Mouse (Mus musculus) hindlimb bud, embryonic 11.5 days (tissue): ENCODE data around the gene Fxr2.
"Not testable (repeated sequence)": the region's sequence is repeated elsewhere in the genome, so short reads cannot be mapped to it uniquely, and the experiment has no call there.

Source experiments
- DNase-seq: peaks from one replicate; pipeline ENCODE4 v3.0.0-alpha.2; 2012; ENCODE audit warnings: low read depth, low spot score; ENCODE audit errors: extremely low spot score

Fxr2 gene

DNA sequence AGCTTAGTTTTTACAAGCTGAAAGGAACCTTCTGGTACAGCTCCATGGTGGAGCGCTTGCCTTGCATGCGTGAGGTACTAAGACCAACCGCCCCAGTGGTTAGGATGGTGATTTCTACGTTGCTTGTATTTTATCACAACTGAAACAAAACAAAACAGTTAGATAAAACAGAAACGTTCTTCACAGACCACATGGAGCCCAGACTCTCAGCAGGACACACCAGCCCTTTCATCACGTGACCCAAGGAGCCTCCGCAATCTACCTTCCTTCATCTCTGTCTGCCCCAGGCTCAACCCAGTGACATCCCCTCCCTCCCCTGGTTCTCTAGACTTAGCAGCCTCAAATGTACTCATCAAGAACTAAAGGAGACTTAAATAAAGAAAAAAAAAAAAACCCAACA is 23.4 kb upstream of the Fxr2 start:
- no peak for DNase-seq

DNA sequence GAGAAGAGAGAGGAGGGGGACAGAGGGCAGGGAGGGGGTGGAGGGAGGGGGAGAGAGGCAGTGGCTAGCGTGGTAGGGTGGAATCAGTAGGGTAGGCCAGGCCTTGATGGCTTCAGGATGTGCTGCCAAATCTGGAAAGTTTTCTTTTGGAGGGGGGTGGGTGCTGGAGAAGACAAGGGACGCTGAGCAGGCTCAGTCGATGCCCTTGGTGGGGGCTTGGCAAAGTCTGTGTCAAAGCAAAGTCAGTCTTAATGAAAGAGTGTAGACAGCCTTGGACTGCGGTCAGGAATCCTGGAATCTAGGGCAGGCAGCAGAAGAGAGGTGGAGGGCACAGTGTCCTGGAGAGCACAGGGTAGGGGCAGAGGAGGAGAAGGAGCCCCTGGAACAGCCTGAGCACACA is 21.9 kb upstream of the Fxr2 start:
- DNase-seq = no peak

GRCm38 (mm10) chr11:69613553-69614256 is 19.1 kb upstream of the Fxr2 start:
- DNase-seq = no peak

DNA sequence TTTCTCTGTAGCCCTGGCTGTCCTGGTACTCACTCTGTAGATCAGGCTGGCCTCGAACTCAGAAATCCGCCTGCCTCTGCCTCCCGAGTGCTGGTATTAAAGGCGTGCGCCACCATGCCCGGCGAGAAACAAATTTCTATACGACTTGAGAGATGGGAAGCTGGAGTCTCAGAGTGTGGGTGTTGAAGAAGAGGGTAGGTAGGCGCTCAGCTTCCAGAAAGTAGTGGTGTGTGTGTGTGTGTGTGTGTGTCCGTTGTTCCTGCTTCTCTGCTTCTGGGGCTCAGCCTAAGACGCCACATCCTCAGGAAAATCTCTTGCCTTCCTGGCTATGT is 18.6 kb upstream of the Fxr2 start:
- not testable (repeated sequence) for DNase-seq

GRCm38 (mm10) chr11:69616781-69617180 is 16.0 kb upstream of the Fxr2 start:
- no peak for DNase-seq

DNA sequence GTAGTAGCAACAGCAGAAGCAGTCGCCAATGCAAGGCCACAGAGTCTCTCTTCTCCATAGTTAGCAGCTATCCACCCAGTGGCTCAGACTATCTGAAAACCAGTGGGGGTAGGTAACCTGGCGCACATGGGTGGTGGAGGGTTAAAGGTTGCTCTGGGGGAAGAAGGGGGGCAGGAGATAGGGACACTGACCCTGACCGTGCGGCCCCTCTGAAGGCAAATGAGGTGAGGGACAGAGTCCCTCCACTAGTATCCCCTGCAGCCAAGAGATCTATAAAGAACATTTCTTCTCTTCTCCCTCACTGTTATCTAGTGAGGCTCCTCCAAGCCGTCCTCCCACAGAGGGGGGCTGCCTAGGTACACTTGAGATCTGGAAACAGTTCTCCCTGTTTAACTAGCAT is 15.0 kb upstream of the Fxr2 start, which contains the start of gene Shbg:
Shbg (minus strand) TSS at position 101 of the 400 bp plus-strand sequence.
- DNase-seq = no peak

GRCm38 (mm10) chr11:69620394-69621081 is 12.3 kb upstream of the Fxr2 start:
- DNase-seq = no peak

GRCm38 (mm10) chr11:69621571-69622268 is 11.1 kb upstream of the Fxr2 start, which contains the start of gene Sat2:
Sat2 (plus strand) TSS chr11:69622024.
- no peak for DNase-seq

DNA sequence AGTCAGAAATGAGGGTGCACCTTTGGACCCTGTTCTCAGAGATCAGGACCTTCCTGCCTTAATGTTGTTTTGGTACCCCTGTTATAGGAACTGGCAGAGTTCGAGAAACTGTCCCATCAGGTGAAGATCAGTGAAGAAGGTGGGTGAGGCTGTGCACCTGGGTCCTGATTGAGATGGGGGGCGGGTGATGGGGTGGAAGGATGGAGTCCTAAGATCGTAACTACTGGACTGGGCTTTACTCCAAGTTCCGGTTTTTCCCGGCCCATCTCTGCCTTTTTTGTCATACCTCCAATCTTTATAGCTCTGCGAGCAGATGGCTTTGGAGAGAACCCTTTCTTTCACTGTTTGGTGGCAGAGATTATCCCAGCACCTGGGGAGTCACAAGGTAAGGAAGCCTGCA is 10.4 kb upstream of the Fxr2 start:
- DNase-seq = no peak

DNA sequence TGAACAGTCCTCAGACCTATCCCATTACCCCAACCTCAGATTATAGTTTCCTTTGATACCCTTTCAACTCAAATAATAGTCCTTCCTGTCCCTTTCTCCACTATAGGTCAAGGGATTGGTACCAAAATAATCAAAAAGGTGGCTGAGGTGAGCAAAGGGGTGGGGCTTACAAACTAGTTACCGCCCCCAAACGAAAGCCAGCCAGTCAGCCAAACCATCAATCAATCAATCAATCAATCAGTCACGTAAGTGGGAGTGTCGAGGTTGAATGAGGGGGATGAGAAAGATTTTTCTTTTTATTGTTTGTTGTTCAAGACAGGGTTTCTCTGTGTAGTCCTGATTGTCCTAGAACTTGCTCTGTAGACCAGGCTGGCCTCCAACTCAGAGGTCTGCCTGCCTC is 9.8 kb upstream of the Fxr2 start:
- DNase-seq = no peak

DNA sequence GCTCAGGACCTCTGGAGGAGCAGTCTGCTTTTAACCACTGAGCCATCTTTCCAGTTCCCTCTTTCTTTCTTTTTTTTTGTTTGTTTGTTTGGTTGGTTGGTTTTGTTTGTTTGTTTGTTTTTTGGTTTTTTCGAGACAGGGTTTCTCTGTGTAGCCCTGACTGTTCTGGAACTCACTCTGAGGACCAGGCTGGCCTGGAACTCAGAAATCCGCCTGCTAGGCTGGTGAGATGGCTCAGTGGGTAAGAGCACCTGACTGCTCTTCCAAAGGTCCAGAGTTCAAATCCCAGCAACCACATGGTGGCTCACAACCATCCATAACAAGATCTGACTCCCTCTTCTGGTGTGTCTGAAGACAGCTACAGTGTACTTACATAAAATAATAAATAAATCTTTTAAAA is 8.5 kb upstream of the Fxr2 start:
- DNase-seq = not testable (repeated sequence)

GRCm38 (mm10) chr11:69628286-69628685 is 4.5 kb upstream of the Fxr2 start:
- peak; percentile 88 for DNase-seq

DNA sequence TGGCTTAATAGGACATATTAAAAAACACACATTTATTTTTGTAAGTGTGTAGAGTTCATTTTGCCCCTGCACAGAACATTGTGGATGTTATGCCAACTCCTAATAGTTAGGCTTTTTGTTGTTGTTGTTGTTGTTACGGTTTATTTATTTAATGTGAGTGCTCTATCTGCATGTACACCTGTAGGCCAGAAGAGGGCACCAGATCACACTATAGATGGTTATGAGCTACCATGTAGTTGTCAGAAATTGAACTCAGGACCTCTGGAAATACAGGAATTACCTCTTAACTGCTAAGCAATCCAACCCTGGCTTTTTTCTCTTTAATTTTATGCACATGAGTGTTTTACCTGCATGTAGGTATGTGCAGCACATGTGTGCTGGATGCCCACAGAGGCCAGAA is 3.0 kb upstream of the Fxr2 start:
- no peak for DNase-seq

GRCm38 (mm10) chr11:69633128-69633866 is 507 bp downstream of the Fxr2 start:
- DNase-seq = no peak

- DNase-seq = no peak
Observed at GRCm38 (mm10) chr11:69635471-69635870, 2.7 kb downstream of the Fxr2 start.

- DNase-seq = no peak
Observed at GRCm38 (mm10) chr11:69645860-69646259, 13.1 kb downstream of the Fxr2 start.

DNA sequence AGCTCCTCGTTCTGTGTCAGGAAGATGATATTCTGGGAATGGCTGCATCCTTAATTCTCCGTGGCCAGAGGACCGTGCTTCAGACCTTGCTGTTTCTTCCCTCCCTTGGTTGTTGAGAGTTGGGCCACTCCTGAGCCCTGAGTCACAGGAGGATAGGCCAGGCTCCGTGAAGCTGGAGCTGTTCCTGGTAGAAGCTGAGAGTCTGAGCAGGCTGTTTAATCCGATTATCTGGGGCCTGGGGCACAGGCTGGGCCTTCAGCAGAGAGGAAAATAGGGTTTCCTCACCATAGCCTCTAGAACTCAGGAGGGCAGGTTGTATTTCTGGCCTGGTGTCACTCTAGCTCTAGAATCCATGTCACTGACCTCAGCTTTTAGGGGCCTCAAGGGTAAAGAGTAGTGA is 20.6 kb downstream of the Fxr2 start:
- DNase-seq = no peak

GRCm38 (mm10) chr11:69654760-69655159 is 22.0 kb downstream of the Fxr2 start:
- DNase-seq = no peak

- peak; percentile 72 for DNase-seq
Observed at GRCm38 (mm10) chr11:69655264-69656064, 22.7 kb downstream of the Fxr2 start, which contains the start of gene Sox15. Sox15 (plus strand) TSS chr11:69655314.

DNA sequence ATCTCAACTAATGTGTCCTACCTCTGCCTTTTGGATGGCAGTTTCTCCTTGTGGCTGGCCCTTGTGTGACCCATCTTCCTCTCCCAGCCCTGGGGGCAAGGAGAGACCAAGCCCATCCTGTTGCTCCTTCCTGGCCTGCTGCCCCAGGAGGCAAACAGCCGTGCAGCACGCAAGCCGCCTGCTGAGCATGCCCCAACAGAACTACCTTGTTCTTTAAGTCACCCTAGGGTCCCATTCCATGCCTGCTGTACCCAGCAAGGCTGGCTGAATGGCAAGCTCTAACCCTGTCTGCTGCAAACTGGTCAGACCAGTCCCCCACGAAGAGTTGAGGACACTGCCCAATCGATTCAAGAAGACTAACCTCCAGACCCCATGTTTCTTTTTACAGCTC is 23.3 kb downstream of the Fxr2 start:
- DNase-seq = no peak
